Mouse (Mus musculus) layer of hippocampus, adult 18-20 months (tissue): ENCODE measurements around the gene Grip1. TPM values are rescaled to one million over a fixed set of nuclear protein-coding genes. Genes with fewer than 3 reads are reported as not detected.

Experiments
- DNase-seq, 2 experiments: peaks; one replicate each; pipeline ENCODE4 v3.0.0; 2022; ENCODE audit warnings: low spot score in 2 of 2
- total RNA-seq, 2 experiments: library from RNA; stranded (reverse); gene quantifications; 2 replicates each; pipeline ENCODE4 v1.2.3; 2021

Gene Grip1
- total RNA-seq, 2 experiments from 2014 or later, result 23.3 to 25.4 TPM

- no peak for DNase-seq
Observed at GRCm38 (mm10) chr10:119819740-119820139, 366.1 kb downstream of the Grip1 start.

GRCm38 (mm10) chr10:119820428-119820827, 366.8 kb downstream of the Grip1 start:
- DNase-seq, result no peak

- DNase-seq, result no peak
Observed at GRCm38 (mm10) chr10:119823691-119824090, 370.1 kb downstream of the Grip1 start.

- DNase-seq, result no peak
Observed at GRCm38 (mm10) chr10:119824521-119824920, 370.9 kb downstream of the Grip1 start.

- DNase-seq, result no peak
Observed at GRCm38 (mm10) chr10:119830388-119830956, 376.8 kb downstream of the Grip1 start.

GRCm38 (mm10) chr10:119831086-119831485, 377.5 kb downstream of the Grip1 start:
- DNase-seq, result no peak

- DNase-seq, result no peak
Observed at GRCm38 (mm10) chr10:119833334-119833733, 379.7 kb downstream of the Grip1 start.

- DNase-seq, result peak; percentile 44 to 55
Observed at GRCm38 (mm10) chr10:119834122-119834521, 380.5 kb downstream of the Grip1 start.

- DNase-seq, result no peak
Observed at GRCm38 (mm10) chr10:119839645-119840044, 386.0 kb downstream of the Grip1 start.

- DNase-seq, result no peak
Observed at GRCm38 (mm10) chr10:119842004-119842403, 388.4 kb downstream of the Grip1 start.

GRCm38 (mm10) chr10:119845705-119846410, 392.2 kb downstream of the Grip1 start:
- DNase-seq, result peak in 1 of 2 experiments; percentile 23

- no peak for DNase-seq
Observed at GRCm38 (mm10) chr10:119851594-119851993, 398.0 kb downstream of the Grip1 start.

GRCm38 (mm10) chr10:119852582-119853135, 399.0 kb downstream of the Grip1 start:
- DNase-seq, result no peak

- no peak for DNase-seq
Observed at GRCm38 (mm10) chr10:119867726-119868125, 414.1 kb downstream of the Grip1 start.

GRCm38 (mm10) chr10:119868995-119869579, 415.5 kb downstream of the Grip1 start:
- no peak for DNase-seq

GRCm38 (mm10) chr10:119876721-119877120, 423.1 kb downstream of the Grip1 start:
- no peak for DNase-seq

- no peak for DNase-seq
Observed at GRCm38 (mm10) chr10:119878331-119878730, 424.7 kb downstream of the Grip1 start.

- no peak for DNase-seq
Observed at GRCm38 (mm10) chr10:119884591-119884990, 431.0 kb downstream of the Grip1 start.

GRCm38 (mm10) chr10:119885563-119885962, 431.9 kb downstream of the Grip1 start:
- DNase-seq, result peak in 1 of 2 experiments; percentile 38

- DNase-seq, result no peak
Observed at GRCm38 (mm10) chr10:119886681-119887080, 433.1 kb downstream of the Grip1 start.

- no peak for DNase-seq
Observed at GRCm38 (mm10) chr10:119902754-119903153, 449.1 kb downstream of the Grip1 start.

- peak in 1 of 2 experiments; percentile 7 for DNase-seq
Observed at GRCm38 (mm10) chr10:119906869-119907268, 453.2 kb downstream of the Grip1 start.
